Mouse (Mus musculus) neural tube, embryonic 14.5 days (tissue): ENCODE results near the gene Tnpo1. TPM values are rescaled to one million over a fixed set of nuclear protein-coding genes. Genes with fewer than 3 reads are reported as not detected.

Experiments
- ATAC-seq: fragments of 200-750 bp; cut with Nextera tagmentation; 2 replicates; pipeline ENCODE4 v1.8.0; 2017; ENCODE audit warnings: low read depth, mild to moderate bottlenecking, moderate TSS enrichment, moderate library complexity
- H3K27ac ChIP-seq: fragments of 300-500 bp; sonication (generic); 2 replicates; pipeline ENCODE4 v1.5.1; 2014; ENCODE audit warnings: low read depth, mild to moderate bottlenecking, control low read depth, low read length, moderate library complexity, mixed read lengths
- H3K27me3 ChIP-seq: fragments of 300-500 bp; sonication (generic); 2 replicates; pipeline ENCODE4 v1.6.1; 2014; ENCODE audit warnings: low read length; ENCODE audit not compliant: control insufficient read depth, insufficient read depth
- H3K36me3 ChIP-seq: fragments of 300-500 bp; sonication (generic); 2 replicates; pipeline ENCODE4 v1.6.1; 2014; ENCODE audit warnings: low read length, mixed read lengths; ENCODE audit not compliant: control insufficient read depth, insufficient read depth
- H3K4me1 ChIP-seq: fragments of 300-500 bp; sonication (generic); 2 replicates; pipeline ENCODE4 v1.6.1; 2014; ENCODE audit warnings: low read length; ENCODE audit not compliant: control insufficient read depth, insufficient read depth
- H3K4me2 ChIP-seq: fragments of 300-500 bp; sonication (generic); 2 replicates; pipeline ENCODE4 v1.6.1; 2014; ENCODE audit warnings: mild to moderate bottlenecking, low read depth, low read length, control low read depth
- H3K4me3 ChIP-seq: fragments of 300-500 bp; sonication (generic); 2 replicates; pipeline ENCODE4 v1.5.1; 2014; ENCODE audit warnings: low read depth, low read length, control low read depth, mixed read lengths
- H3K9ac ChIP-seq: fragments of 300-500 bp; sonication (generic); replicated peaks from 2 replicates; pipeline ENCODE4 v1.6.1; 2014; ENCODE audit warnings: low read depth, mild to moderate bottlenecking, control low read depth, low read length, mixed read lengths
- H3K9me3 ChIP-seq: fragments of 300-500 bp; sonication (generic); 2 replicates; pipeline ENCODE4 v1.6.1; 2016; ENCODE audit warnings: low read length; ENCODE audit not compliant: control insufficient read depth
- WGBS: fragments of 180-500 bp; shearing (Covaris S2); extraction: QIAGEN DNeasy Blood & Tissue Kit; methylation state at CpG from one replicate; pipeline ENCODE4 v1.1.7; 2014; 5-methylcytosine and 5-hydroxymethylcytosine counted together
- polyA plus RNA-seq: library from polyadenylated mRNA; unstranded; fragments of >200 nt; fragmentation: Nextera tagmentation; extraction: Ambion mirVana; gene quantifications from 2 replicates; pipeline ENCODE4 v1.2.1, GENCODE M21; 2014

Tnpo1 gene
- polyA plus RNA-seq, 1 experiment from 2014 or later, result 63.9 TPM

DNA sequence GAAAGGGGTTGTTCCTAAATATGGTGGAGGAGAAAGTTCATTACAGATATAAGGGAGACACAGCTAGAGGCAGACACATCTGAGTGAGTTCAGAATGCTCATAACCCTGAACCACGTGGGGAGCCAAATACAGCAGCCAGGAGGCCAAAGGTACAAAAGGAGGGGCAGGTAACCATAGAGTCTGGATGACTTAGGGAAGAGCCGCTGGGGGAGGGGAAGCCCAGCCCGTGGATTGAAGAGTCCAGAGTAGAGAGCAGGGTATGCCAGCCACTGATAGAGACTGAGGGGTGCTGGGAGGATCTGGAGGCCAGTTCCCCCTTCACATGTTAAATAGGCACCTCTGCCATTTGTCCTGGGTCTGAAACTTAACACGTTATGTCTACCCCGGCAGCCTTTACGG, 29.5 kb upstream of the Tnpo1 start:
- WGBS, result 71% methylated on average over 6 of the region's 6 CpGs
- Histone ChIP-seq H3K4me1 (no peaks in the 10 kb centered on the region), H3K4me3 (no peak overlapping the region), H3K4me2 (no peak overlapping the region), H3K27ac (no peak overlapping the region), H3K36me3 (no peaks in the 10 kb centered on the region), H3K27me3 (no peaks in the 10 kb centered on the region), H3K9me3 (no peaks in the 10 kb centered on the region), H3K9ac (no peak overlapping the region)
- no peak for ATAC-seq

DNA sequence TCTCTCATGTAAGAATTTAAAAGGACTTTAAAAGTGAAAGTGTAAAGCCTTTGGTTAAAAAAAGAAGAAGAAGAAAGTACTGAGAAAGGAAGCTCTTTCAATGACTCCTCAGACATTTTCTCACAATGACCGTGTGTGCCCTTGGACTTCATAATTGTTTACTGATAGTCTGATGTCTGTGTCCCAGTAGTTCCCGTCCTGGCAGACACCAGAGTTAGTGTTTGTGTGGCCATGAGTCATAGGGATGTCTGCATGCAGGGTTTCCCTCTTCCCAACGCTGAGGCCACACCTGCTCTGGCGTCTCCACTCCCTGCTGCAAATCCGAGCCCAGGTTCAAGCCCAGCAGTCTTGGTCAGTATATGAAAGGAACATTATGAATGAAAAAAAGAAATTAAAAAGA, 29.0 kb upstream of the Tnpo1 start:
- ATAC-seq, result no peak
- no peak overlapping the region for H3K4me3 ChIP-seq
- H3K27ac ChIP-seq, result no peak overlapping the region
- no peak overlapping the region for H3K9ac ChIP-seq
- no peaks in the 10 kb centered on the region for H3K9me3 ChIP-seq
- 61% methylated on average over 5 of the region's 5 CpGs for WGBS
- no peaks in the 10 kb centered on the region for H3K4me1 ChIP-seq
- H3K4me2 ChIP-seq, result no peak overlapping the region
- H3K27me3 ChIP-seq, result no peaks in the 10 kb centered on the region
- no peaks in the 10 kb centered on the region for H3K36me3 ChIP-seq

DNA sequence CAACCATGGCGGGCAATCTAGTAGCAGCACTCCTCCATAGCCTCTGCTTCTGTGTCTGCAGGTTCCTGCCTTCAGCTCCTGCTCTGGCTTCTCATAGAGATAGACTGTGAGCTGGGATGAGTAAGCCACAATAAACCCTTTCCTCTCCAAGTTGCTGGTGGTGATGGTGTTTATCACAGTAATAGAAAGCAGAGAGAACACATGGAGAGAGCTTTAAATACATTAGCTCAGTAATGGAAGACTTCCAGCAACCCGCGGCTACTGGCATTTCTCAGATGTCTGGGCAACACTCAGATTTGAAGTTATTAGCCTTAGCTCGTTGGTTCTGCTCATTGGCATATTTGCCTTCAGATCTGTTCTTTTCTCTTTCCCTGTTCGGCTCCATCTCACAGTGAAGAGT, 27.6 kb upstream of the Tnpo1 start:
- no peaks in the 10 kb centered on the region for H3K36me3 ChIP-seq
- 77% methylated on average over 5 of the region's 5 CpGs for WGBS
- H3K27ac ChIP-seq, result no peak overlapping the region
- H3K9ac ChIP-seq, result no peak overlapping the region
- ATAC-seq, result no peak
- no peaks in the 10 kb centered on the region for H3K27me3 ChIP-seq
- no peaks in the 10 kb centered on the region for H3K9me3 ChIP-seq
- H3K4me1 ChIP-seq, result no peaks in the 10 kb centered on the region
- H3K4me2 ChIP-seq, result no peak overlapping the region
- no peak overlapping the region for H3K4me3 ChIP-seq

DNA sequence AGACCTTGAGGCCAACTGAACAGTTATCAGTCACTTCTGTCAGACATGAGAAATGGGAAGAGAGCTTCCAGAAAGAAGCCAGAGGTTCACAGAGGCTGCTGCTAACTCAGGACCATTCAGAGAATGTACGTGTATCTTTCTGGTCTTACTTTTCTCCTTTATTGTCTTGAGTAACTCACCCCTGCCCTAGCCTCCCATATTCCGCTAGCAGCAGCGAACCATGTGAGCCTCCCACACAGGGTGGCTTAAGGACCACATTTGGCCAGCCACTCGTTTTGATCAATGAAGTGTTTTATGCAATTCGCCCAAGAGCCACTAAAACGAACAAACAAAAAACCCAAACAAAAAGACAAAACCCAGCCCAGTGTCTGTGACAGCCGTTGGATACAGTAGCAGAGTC, 25.8 kb upstream of the Tnpo1 start:
- no peak overlapping the region for H3K4me3 ChIP-seq
- H3K4me2 ChIP-seq, result no peak overlapping the region
- WGBS, result 60% methylated on average over 7 of the region's 7 CpGs
- no peaks in the 10 kb centered on the region for H3K27me3 ChIP-seq
- H3K9me3 ChIP-seq, result no peaks in the 10 kb centered on the region
- H3K36me3 ChIP-seq, result no peaks in the 10 kb centered on the region
- no peaks in the 10 kb centered on the region for H3K4me1 ChIP-seq
- no peak for ATAC-seq
- H3K27ac ChIP-seq, result no peak overlapping the region
- no peak overlapping the region for H3K9ac ChIP-seq

DNA sequence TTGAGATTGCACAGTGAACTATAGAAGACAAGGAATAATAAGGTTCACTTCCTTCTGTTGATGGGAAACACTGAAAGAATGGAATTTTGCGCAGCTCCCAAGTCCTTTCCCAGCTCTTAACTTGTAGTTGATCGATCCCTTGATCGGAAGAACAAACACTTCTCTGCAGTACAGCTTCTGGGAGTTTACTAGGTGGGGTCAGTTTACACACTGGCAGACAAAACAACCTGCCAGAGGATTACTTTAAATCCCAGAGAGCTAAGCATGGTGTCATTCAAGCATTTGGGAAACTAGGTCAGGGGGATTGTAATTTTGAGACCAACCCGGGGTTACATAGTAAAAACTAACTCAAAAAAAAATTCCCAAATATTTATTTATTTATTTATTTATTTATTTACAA, 22.0 kb upstream of the Tnpo1 start:
- no peaks in the 10 kb centered on the region for H3K36me3 ChIP-seq
- H3K4me3 ChIP-seq, result no peak overlapping the region
- H3K27me3 ChIP-seq, result no peaks in the 10 kb centered on the region
- no peaks in the 10 kb centered on the region for H3K9me3 ChIP-seq
- ATAC-seq, result no peak
- no peak overlapping the region for H3K27ac ChIP-seq
- WGBS, result 80% methylated on average over 4 of the region's 4 CpGs
- H3K9ac ChIP-seq, result no peak overlapping the region
- no peaks in the 10 kb centered on the region for H3K4me1 ChIP-seq
- H3K4me2 ChIP-seq, result no peak overlapping the region

DNA sequence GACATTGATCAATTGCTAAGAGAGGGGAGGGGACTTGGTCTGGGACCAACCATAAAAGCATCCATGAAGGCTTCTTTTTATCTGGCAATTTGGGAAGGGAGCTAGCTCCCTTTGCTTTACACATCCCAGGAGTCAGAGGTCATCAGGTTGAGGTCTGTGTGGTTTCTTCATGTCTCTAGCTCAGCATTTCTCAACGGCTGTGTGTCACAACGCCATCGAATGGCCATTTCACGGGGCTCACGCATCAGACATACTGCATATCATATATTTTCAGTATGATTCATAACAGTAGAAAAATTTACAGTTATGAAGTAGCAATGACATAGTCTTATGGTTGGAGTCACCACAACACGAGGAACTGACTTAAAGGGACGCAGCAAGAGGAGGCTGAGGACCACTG, 20.2 kb upstream of the Tnpo1 start:
- Histone ChIP-seq H3K9ac (no peak overlapping the region), H3K9me3 (no peaks in the 10 kb centered on the region), H3K4me2 (no peak overlapping the region), H3K4me1 (no peaks in the 10 kb centered on the region), H3K4me3 (no peak overlapping the region), H3K27me3 (no peaks in the 10 kb centered on the region), H3K27ac (no peak overlapping the region), H3K36me3 (no peaks in the 10 kb centered on the region)
- 82% methylated on average over 7 of the region's 7 CpGs for whole genome bisulfite sequencing
- no peak for ATAC-seq

DNA sequence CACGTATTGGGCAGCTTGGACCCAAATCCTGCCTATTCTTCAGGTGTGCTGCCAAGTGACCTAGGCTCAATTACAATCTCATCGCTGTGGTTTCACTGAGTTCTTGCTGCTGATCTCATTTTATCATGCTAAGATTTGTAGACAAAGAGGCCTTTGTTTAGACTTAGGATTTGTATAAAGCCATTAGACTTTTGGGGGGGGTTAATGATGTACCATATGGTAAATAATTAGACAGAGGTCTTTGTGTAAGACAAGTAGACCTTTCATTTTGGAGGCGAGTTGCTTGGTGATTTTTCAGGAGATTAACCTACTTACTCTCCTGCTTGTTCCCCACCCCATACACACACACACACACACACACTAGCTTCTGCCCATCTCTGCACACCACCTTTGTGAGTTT, 19.7 kb upstream of the Tnpo1 start:
- no peak for ATAC-seq
- 18% methylated on average over 3 of the region's 3 CpGs for WGBS
- Histone ChIP-seq H3K9ac (no peak overlapping the region), H3K4me1 (no peaks in the 10 kb centered on the region), H3K9me3 (no peaks in the 10 kb centered on the region), H3K27me3 (no peaks in the 10 kb centered on the region), H3K4me3 (no peak overlapping the region), H3K4me2 (no peak overlapping the region), H3K36me3 (no peaks in the 10 kb centered on the region), H3K27ac (no peak overlapping the region)

DNA sequence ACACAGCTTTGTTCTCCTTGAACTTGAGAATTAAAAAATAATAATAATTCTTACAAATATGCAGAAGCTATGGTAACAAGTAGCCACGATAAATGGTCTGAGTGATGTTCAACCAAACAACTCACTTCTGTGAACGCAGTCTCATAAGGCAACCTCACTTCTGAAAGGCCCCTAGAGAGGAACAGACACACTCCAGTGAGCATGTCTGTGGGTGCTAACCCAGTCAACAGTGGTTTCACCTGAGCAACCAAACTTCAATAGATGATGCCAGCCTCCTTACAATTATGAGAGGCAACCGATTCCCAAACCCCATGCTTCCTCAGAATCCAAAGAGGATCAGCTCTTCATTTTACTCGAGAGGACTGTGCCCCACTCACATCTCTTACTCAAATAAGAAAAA, 19.2 kb upstream of the Tnpo1 start:
- ATAC-seq, result no peak
- H3K27me3 ChIP-seq, result no peaks in the 10 kb centered on the region
- H3K27ac ChIP-seq, result no peak overlapping the region
- no peak overlapping the region for H3K4me2 ChIP-seq
- no peaks in the 10 kb centered on the region for H3K36me3 ChIP-seq
- 90% methylated on average over 4 of the region's 4 CpGs for WGBS
- no peak overlapping the region for H3K4me3 ChIP-seq
- H3K9me3 ChIP-seq, result no peaks in the 10 kb centered on the region
- H3K4me1 ChIP-seq, result no peaks in the 10 kb centered on the region
- no peak overlapping the region for H3K9ac ChIP-seq

DNA sequence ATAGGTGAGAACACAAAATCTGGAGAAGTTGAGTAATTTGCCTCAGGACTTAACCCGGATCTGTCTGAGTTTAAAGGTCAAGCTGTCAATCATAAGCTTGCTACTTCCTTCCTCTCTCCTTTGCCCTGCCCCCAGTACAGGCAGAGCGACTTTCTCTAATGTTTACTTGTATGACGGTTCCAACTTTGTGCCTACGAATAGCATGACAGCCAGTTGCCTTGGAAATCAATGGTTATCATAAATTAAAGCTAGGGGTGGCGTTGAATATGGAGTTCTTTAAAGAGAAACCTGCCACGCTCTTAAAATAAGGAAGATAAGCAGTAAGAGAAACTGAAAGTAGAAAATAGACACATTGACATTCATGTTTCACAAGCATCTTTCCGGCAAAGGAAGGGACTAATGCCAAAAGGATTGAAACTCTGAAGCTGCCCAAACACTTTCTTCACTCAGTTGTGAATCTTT, 18.5 kb upstream of the Tnpo1 start:
- Histone ChIP-seq H3K36me3 (no peaks in the 10 kb centered on the region), H3K27me3 (no peaks in the 10 kb centered on the region), H3K27ac (no peak overlapping the region), H3K9ac (no peak overlapping the region), H3K4me1 (no peaks in the 10 kb centered on the region), H3K9me3 (no peaks in the 10 kb centered on the region), H3K4me3 (no peak overlapping the region), H3K4me2 (no peak overlapping the region)
- WGBS, result 58% methylated on average over 7 of the region's 7 CpGs
- no peak for ATAC-seq

DNA sequence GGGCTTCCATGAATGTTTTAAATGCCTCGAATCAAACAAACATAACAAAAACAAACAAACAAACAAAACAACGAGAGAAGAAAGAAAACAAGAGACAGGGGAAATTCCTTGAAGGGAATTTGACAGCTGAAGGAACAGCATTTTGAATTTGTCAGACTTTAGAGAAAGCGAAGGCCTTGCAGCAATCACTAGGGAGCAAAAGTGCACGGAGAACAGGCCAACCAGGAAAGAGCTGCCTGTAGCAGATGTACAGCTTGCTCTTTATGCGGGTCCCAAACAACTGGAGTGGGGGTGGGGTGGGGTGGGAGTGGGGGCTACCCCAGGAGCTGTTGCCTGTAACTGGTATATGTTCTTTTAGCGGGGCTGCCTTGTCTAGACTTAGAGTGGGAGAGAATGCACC, 16.2 kb upstream of the Tnpo1 start:
- ATAC-seq, result no peak
- 63% methylated on average over 6 of the region's 6 CpGs for whole genome bisulfite sequencing

More for the DNA sequence above, 16.2 kb upstream of the Tnpo1 start:
- H3K4me3 ChIP-seq, result no peak overlapping the region
- H3K9me3 ChIP-seq, result no peaks in the 10 kb centered on the region
- no peak overlapping the region for H3K27ac ChIP-seq
- no peak overlapping the region for H3K4me2 ChIP-seq
- no peak overlapping the region for H3K9ac ChIP-seq
- no peaks in the 10 kb centered on the region for H3K27me3 ChIP-seq
- H3K36me3 ChIP-seq, result no peaks in the 10 kb centered on the region
- H3K4me1 ChIP-seq, result no peaks in the 10 kb centered on the region
